Mouse (Mus musculus) midbrain, embryonic 13.5 days (tissue): ENCODE measurements around the gene Slc7a15. TPM values are rescaled to one million over a fixed set of nuclear protein-coding genes. Genes with fewer than 3 reads are reported as not detected.

Experiments used
- ATAC-seq: fragments of 200-750 bp; cut with Nextera tagmentation; 2 replicates; pipeline ENCODE4 v1.8.0; 2017; ENCODE audit warnings: mild to moderate bottlenecking, moderate TSS enrichment, moderate library complexity
- H3K27ac ChIP-seq: fragments of 300-500 bp; sonication (generic); 2 replicates; pipeline ENCODE4 v1.5.1; 2015; ENCODE audit warnings: inconsistent platforms, mild to moderate bottlenecking, moderate library complexity
- H3K27me3 ChIP-seq: fragments of 300-500 bp; sonication (generic); 2 replicates; pipeline ENCODE4 v1.6.1; 2015; ENCODE audit warnings: mild to moderate bottlenecking, inconsistent platforms
- H3K36me3 ChIP-seq: fragments of 300-500 bp; sonication (generic); 2 replicates; pipeline ENCODE4 v1.6.1; 2015; ENCODE audit warnings: mild to moderate bottlenecking, inconsistent platforms
- H3K4me1 ChIP-seq: fragments of 300-500 bp; sonication (generic); replicated peaks from 2 replicates; pipeline ENCODE4 v1.6.1; 2015; ENCODE audit warnings: inconsistent platforms
- H3K4me2 ChIP-seq: fragments of 300-500 bp; sonication (generic); replicated peaks from 2 replicates; pipeline ENCODE4 v1.6.1; 2015; ENCODE audit warnings: moderate library complexity, mild to moderate bottlenecking, inconsistent platforms
- H3K4me3 ChIP-seq: fragments of 300-500 bp; sonication (generic); replicated peaks from 2 replicates; pipeline ENCODE4 v1.5.1; 2015; ENCODE audit warnings: mild to moderate bottlenecking, inconsistent platforms
- H3K9ac ChIP-seq: fragments of 300-500 bp; sonication (generic); replicated peaks from 2 replicates; pipeline ENCODE4 v1.6.1; 2015; ENCODE audit warnings: mild to moderate bottlenecking, inconsistent platforms
- H3K9me3 ChIP-seq: fragments of 300-500 bp; sonication (generic); 2 replicates; pipeline ENCODE4 v1.6.1; 2016; ENCODE audit warnings: mild to moderate bottlenecking, inconsistent platforms
- WGBS: fragments of 180-500 bp; shearing (Covaris S2); methylation state at CpG from one replicate; pipeline ENCODE4 v1.1.7; 2015; 5-methylcytosine and 5-hydroxymethylcytosine counted together
- polyA plus RNA-seq: library from polyadenylated mRNA; unstranded; fragments of >200 nt; fragmentation: Nextera tagmentation; extraction: Ambion mirVana; gene quantifications from 2 replicates; pipeline ENCODE4 v1.2.1, GENCODE M21; 2015

The Slc7a15 gene
- polyA plus RNA-seq, 1 experiment from 2014 or later: not detected

DNA sequence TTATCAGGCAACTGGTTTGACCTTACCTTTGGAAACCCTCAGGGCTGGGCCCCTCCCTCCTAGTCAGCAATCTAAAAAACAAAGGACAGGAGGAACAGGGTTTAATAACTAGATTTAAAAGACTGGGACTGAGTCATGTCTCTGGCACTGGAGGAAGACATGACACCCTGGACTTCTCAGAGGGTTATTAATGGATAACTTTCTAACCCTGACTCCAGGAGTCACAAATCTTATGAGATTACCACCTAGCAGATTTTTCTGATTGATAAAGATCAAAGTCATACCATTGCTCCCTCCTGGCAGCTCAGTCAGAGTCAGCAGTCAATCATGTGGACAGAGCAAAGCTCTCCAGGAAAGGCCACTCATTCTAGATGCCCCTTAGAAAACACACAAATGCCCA, 43.4 kb downstream of the Slc7a15 start:
- Histone ChIP-seq H3K4me1 (no peaks in the 10 kb centered on the region), H3K4me2 (no peak overlapping the region), H3K9me3 (no peaks in the 10 kb centered on the region), H3K27ac (no peak overlapping the region), H3K4me3 (no peak overlapping the region), H3K36me3 (no peaks in the 10 kb centered on the region), H3K27me3 (no peaks in the 10 kb centered on the region), H3K9ac (no peak overlapping the region)
- no peak for ATAC-seq

DNA sequence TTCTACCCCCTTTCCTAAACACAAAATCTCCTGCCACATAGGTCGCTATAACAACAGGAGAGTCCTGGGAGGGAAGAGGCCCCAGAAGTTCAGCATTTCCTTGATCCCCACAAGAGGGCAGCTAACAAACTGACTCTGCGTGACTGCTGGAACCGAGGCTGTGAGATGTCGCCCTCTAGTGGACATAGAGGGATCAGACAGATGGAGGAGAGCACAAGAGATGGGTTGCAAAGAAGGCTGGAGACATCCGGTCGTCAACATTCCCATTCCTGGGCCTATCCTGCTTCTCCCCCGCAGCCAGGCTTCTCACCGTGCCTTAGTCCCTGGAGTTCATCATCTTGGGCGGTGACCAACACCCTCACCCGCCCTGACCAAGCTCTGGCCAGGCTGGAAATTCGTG, 51.5 kb downstream of the Slc7a15 start:
- H3K27me3 ChIP-seq: no peaks in the 10 kb centered on the region
- H3K9me3 ChIP-seq: no peaks in the 10 kb centered on the region
- WGBS: 19% methylated on average over 11 of the region's 11 CpGs
- no peaks in the 10 kb centered on the region for H3K4me1 ChIP-seq
- no peak overlapping the region for H3K4me2 ChIP-seq
- H3K27ac ChIP-seq: no peak overlapping the region
- peak; percentile 58 for ATAC-seq
- H3K9ac ChIP-seq: no peak overlapping the region
- no peaks in the 10 kb centered on the region for H3K36me3 ChIP-seq
- no peak overlapping the region for H3K4me3 ChIP-seq

DNA sequence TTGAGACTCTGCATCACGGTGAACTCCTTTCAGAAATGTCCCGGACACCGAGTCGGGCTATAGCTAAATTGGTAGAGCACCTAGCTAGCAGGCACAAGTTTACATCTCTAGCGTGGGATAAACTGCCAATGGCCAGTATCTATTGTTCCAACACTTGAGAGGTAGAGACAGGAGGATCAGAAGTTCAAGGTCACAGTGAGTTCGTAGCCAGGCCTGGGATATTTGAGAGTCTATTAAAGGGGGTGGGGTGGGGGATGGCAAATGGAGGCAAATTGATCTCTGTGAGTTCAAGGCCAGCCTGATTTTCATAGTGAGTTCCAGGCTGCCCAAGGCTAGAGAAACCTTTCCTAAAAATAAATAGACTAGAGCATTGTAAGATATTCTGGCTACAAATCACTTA, 52.1 kb downstream of the Slc7a15 start:
- no peak overlapping the region for H3K4me2 ChIP-seq
- H3K4me3 ChIP-seq: no peak overlapping the region
- no peak overlapping the region for H3K27ac ChIP-seq
- no peaks in the 10 kb centered on the region for H3K4me1 ChIP-seq
- no peaks in the 10 kb centered on the region for H3K27me3 ChIP-seq
- no peaks in the 10 kb centered on the region for H3K36me3 ChIP-seq
- H3K9me3 ChIP-seq: no peaks in the 10 kb centered on the region
- no peak overlapping the region for H3K9ac ChIP-seq
- 94% methylated on average over 6 of the region's 6 CpGs for WGBS
- no peak for ATAC-seq

DNA sequence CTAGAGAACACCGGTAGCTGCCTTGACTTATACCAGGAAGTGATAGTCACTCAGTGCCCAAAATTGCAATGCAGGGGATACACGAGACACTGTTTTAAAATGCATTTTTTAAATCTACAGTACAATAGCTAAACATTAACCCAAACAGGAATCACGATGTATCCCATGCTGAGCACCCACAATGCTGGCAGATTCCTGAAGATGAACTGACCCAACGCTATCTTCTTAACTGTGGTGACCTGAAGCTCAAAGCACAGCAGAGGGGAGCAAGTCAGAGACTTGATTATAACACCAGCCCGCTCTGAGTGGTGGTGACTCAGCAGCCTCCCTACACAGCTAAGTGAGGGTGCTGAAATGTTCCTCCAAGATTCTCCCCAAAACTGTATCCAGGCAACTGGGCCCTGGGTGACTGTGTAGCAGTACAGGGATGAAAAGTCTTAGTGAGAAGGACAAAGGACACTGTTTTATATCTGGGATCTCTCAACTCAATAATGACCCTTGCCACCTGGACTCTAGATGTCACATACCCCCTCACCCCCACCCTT, 53.7 kb downstream of the Slc7a15 start:
- H3K9me3 ChIP-seq: no peaks in the 10 kb centered on the region

DNA sequence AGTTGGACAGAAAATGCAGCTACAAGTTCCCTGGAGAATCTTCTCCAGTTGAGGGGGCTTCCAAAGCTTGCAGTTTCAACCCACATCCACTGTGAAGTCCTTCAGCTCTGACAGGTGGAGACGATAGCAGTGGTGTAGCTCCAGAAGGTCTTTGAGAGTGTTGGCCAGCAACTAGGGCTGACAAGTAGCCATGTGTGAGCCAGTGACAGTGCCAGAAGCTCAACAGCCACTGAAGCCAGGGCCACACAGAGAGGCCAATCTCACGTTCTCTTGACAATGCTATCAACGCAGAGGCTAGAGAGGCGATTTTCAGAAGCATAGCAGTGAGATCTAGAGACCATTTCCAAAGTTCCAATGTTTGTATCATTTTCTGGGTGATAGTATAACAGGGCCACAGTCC, 56.5 kb downstream of the Slc7a15 start:
- no peak overlapping the region for H3K4me2 ChIP-seq
- no peaks in the 10 kb centered on the region for H3K36me3 ChIP-seq
- 91% methylated on average over 4 of the region's 4 CpGs for WGBS
- no peak overlapping the region for H3K4me3 ChIP-seq
- no peak for ATAC-seq
- H3K27ac ChIP-seq: no peak overlapping the region
- H3K27me3 ChIP-seq: no peaks in the 10 kb centered on the region
- no peaks in the 10 kb centered on the region for H3K9me3 ChIP-seq
- H3K9ac ChIP-seq: no peak overlapping the region
- no peaks in the 10 kb centered on the region for H3K4me1 ChIP-seq

More for the DNA sequence above, 53.7 kb downstream of the Slc7a15 start:
- Histone ChIP-seq H3K36me3 (no peaks in the 10 kb centered on the region), H3K4me1 (no peaks in the 10 kb centered on the region), H3K27ac (no peak overlapping the region), H3K4me2 (no peak overlapping the region), H3K27me3 (no peaks in the 10 kb centered on the region), H3K9ac (no peak overlapping the region), H3K4me3 (no peak overlapping the region)
- no peak for ATAC-seq
- 82% methylated on average over 5 of the region's 5 CpGs for WGBS

DNA sequence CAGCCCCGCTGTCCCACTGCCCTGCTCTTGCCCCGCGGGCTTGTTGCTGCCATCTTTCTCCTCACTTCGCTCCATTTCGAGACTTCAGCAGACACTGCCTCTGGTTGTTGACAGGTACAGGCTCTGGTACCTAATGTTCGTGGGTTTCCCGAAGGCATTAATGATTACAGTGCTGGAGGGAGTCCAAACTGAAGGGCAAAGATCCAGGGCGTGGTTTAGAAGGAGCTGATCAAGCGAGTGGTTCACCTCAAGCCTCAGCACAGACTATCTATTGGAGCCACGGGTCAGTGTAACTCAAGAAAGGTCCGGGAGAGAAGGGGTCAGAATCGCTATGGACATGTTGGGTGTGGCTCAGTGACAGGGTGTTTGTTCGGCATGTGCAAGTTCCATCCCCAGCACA, 59.4 kb downstream of the Slc7a15 start:
- Histone ChIP-seq H3K9me3 (no peaks in the 10 kb centered on the region), H3K4me1 (no peaks in the 10 kb centered on the region), H3K4me3 (no peak overlapping the region), H3K27me3 (no peaks in the 10 kb centered on the region), H3K27ac (no peak overlapping the region), H3K4me2 (no peak overlapping the region), H3K9ac (no peak overlapping the region), H3K36me3 (no peaks in the 10 kb centered on the region)
- 91% methylated on average over 13 of the region's 13 CpGs for WGBS
- no peak for ATAC-seq

DNA sequence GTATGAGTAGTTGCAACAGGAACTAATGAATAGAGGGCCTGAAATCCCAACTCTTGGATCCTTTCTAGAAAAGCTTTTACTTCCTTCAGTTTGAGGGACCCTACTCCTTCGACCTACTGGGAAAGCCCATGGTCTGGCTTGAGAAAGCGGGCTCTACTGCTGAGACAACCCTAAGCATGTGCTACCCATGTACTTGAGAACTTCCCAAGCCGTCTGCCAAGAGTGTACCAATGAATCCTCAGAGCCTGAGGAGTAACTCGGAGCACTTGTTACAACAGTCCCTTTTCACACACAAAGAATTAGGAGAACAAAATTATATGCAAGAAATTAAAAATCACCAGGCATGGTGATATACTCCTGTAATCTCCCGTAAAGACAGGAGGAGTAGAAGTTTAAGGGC, 61.6 kb downstream of the Slc7a15 start:
- no peaks in the 10 kb centered on the region for H3K36me3 ChIP-seq
- H3K9me3 ChIP-seq: no peaks in the 10 kb centered on the region
- ATAC-seq: no peak
- H3K4me1 ChIP-seq: no peaks in the 10 kb centered on the region
- H3K9ac ChIP-seq: no peak overlapping the region
- no peak overlapping the region for H3K4me3 ChIP-seq
- H3K4me2 ChIP-seq: no peak overlapping the region
- 90% methylated on average over 5 of the region's 5 CpGs for WGBS
- H3K27me3 ChIP-seq: no peaks in the 10 kb centered on the region
- no peak overlapping the region for H3K27ac ChIP-seq

DNA sequence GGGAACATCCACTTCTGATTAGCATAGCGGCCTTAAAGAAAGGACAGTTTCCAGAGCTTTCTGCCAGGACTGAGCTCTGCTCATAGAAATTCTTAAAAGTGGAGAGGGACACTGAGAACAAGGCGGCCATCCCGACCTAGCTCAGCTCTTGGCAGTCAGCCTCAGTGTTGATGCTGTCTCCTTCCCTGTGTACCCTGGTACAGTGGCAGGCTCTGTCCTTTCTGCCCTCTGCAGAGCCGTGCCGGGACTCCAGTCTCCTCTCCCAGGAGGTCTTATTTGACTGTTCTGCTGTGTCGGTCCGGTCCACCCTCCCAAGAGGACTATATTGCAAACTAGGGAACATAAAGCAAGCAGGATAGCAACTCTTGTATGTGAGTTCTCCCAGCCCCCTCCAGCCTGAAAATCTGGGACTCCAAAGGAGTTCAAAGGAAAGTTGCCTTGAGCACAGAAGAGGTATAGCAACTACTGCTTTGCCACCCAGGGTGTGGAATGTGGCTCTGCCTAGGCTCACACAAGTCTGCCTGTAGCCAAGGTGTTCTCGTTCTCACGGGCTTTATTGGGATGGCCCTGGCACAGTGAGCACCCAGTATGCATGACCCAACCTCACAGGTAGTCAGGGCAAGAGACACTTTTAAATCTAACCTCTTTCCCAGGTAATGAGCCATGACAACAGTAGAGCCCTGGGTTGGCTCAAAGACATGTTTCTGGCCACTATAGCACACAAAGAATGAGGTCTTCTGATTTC, 62.5 kb downstream of the Slc7a15 start:
- Histone ChIP-seq H3K27me3 (no peaks in the 10 kb centered on the region), H3K4me1 (no peaks in the 10 kb centered on the region), H3K4me3 (no peak overlapping the region), H3K9me3 (no peaks in the 10 kb centered on the region), H3K9ac (no peak overlapping the region), H3K27ac (no peak overlapping the region), H3K36me3 (no peaks in the 10 kb centered on the region), H3K4me2 (no peak overlapping the region)
- ATAC-seq: no peak
- WGBS: 78% methylated on average over 9 of the region's 9 CpGs

DNA sequence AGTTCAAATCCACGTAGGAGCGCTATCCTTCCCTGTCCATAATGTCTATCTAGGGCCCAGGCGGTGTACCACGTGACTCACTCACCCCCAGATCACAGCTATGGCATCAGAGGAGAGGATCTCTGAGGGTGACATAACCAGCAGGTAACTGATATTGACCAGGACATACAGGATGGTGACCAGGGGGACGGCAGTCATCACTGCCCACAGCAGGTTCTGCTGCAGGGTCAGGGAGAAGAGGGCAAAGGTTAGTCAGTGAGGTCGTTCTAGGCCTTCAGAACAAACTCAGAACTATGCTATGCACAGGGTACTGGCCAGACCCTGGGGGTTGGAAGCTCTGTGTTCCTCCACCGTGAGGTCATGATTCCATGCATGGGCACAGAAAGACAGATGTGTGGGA, 63.3 kb downstream of the Slc7a15 start:
- 81% methylated on average over 7 of the region's 7 CpGs for WGBS

DNA sequence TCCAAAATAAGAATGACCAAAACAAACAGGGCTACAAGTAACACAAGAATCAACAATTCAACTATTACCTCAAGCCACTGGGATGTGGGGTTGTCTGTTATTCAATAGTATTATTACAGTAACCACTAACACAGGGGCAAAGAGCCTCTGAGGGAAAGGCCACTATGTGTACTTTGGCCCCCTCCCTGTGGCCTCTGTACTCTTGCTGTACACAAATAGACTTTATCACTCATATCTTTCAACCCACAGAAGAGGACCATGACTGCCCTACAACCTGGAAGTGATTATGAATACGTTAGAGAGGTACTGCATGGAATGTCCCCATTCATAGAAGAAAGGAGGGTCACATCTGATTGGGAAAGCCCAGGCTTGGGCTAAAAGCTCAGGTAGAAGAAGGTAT, 64.0 kb downstream of the Slc7a15 start:
- Histone ChIP-seq H3K27me3 (no peaks in the 10 kb centered on the region), H3K9me3 (no peaks in the 10 kb centered on the region), H3K9ac (no peak overlapping the region), H3K4me1 (no peaks in the 10 kb centered on the region), H3K4me2 (no peak overlapping the region), H3K36me3 (no peaks in the 10 kb centered on the region), H3K27ac (no peak overlapping the region), H3K4me3 (no peak overlapping the region)
- no peak for ATAC-seq
- 92% methylated on average over 1 of the region's 1 CpGs for WGBS

More for the DNA sequence above, 63.3 kb downstream of the Slc7a15 start:
- Histone ChIP-seq H3K27me3 (no peaks in the 10 kb centered on the region), H3K9ac (no peak overlapping the region), H3K9me3 (no peaks in the 10 kb centered on the region), H3K4me3 (no peak overlapping the region), H3K4me2 (no peak overlapping the region), H3K27ac (no peak overlapping the region), H3K4me1 (no peaks in the 10 kb centered on the region), H3K36me3 (no peaks in the 10 kb centered on the region)
- no peak for ATAC-seq

DNA sequence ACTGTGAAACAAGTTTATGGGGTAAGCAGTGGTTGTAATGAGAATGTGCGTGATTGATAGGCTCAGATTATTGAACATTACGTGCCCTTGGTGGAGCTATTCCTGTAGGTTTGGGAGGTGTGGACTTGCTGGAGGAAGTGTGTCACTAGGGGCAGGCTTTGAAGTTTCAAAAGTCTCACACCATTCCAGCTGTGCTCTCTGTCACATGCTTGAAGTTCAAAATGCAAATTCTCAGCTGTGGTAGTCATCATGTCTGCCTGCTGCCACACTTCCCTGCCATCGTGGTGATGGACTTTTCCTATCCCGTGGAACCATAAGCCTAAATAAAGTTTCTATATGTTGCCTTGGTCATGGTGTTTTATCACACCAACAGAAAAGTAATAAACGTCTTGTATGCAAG, 71.1 kb downstream of the Slc7a15 start:
- H3K36me3 ChIP-seq: no peaks in the 10 kb centered on the region
- no peak overlapping the region for H3K27ac ChIP-seq
- no peak for ATAC-seq
- no peak overlapping the region for H3K4me2 ChIP-seq
- no peaks in the 10 kb centered on the region for H3K27me3 ChIP-seq
- no peak overlapping the region for H3K4me3 ChIP-seq
- H3K9ac ChIP-seq: no peak overlapping the region
- no peaks in the 10 kb centered on the region for H3K9me3 ChIP-seq
- WGBS: 89% methylated on average over 5 of the region's 5 CpGs
- H3K4me1 ChIP-seq: no peaks in the 10 kb centered on the region

DNA sequence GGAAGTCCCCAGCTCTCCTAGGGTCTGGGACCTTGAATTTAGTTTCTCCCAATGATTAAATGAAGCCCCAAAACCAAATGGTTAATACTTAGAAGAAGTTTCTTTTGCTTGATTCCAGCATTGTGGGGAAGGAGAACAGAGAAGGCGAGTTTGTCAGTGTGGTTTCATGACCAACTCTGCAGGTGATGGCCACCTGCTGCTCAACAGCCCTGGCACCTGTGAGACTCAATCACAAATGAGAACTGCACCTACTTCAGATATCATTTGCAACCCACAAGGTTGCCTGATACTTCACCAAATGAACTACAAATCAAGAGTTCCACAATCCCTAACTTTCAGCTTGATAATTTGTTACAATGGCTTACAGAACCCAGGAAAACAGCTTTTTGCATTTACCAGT, 71.7 kb downstream of the Slc7a15 start:
- no peak for ATAC-seq
- Histone ChIP-seq H3K4me1 (no peaks in the 10 kb centered on the region), H3K9ac (no peak overlapping the region), H3K36me3 (no peaks in the 10 kb centered on the region), H3K27ac (no peak overlapping the region), H3K9me3 (no peaks in the 10 kb centered on the region), H3K4me3 (no peak overlapping the region), H3K27me3 (no peaks in the 10 kb centered on the region), H3K4me2 (no peak overlapping the region)
- 74% methylated on average over 1 of the region's 1 CpGs for WGBS

DNA sequence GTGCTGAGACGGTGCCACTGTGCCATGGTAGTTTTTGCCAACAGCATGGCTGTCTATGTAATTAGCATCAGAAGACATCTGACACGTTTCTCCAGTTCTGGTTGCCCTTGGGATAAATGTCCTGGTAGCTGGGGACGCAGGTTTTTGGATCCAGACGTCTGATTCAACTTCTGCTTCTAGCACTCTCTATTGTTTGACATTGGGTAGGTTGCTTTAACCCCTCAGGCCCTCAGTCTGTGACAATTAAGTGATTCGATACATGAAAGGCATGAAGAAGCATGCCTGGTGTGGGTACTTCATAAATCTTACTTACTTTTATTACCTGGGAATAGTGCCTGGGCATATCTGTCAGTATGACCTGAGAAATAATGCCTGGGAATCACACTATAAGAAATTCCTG, 74.8 kb downstream of the Slc7a15 start:
- Histone ChIP-seq H3K27ac (no peak overlapping the region), H3K36me3 (no peaks in the 10 kb centered on the region), H3K4me2 (no peak overlapping the region), H3K27me3 (no peaks in the 10 kb centered on the region), H3K4me3 (no peak overlapping the region), H3K4me1 (no peaks in the 10 kb centered on the region), H3K9ac (no peak overlapping the region), H3K9me3 (no peaks in the 10 kb centered on the region)
- 68% methylated on average over 5 of the region's 5 CpGs for whole genome bisulfite sequencing
- ATAC-seq: no peak
